Mouse (Mus musculus) MEL-GATA-1-ER (cell line): ENCODE results near the gene Ldah.
"Not testable (repeated sequence)": the region's sequence is repeated elsewhere in the genome, so short reads cannot be mapped to it uniquely, and the experiment has no call there.

ENCODE experiments used
- DNase-seq: peaks from one replicate; pipeline ENCODE4 v3.0.0-alpha.2; 2012; ENCODE audit warnings: low read depth; ENCODE audit errors: extremely low read depth

The Ldah gene

GRCm38 (mm10) chr12:8207978-8208403, at the start of gene Ldah:
Gene Ldah (plus strand): TSS chr12:8208107.
- peak; percentile 76 for DNase-seq

GRCm38 (mm10) chr12:8167743-8168142, 40.2 kb upstream of the Ldah start:
- no peak for DNase-seq

GRCm38 (mm10) chr12:8180921-8181320, 27.0 kb upstream of the Ldah start:
- DNase-seq, result no peak

GRCm38 (mm10) chr12:8181744-8182143, 26.2 kb upstream of the Ldah start:
- DNase-seq, result no peak

- no peak for DNase-seq
These were observed 23.4 kb upstream of the Ldah start for GRCm38 (mm10) chr12:8184518-8184917.

- no peak for DNase-seq
These were observed 19.7 kb upstream of the Ldah start for GRCm38 (mm10) chr12:8188161-8188560.

- not testable (repeated sequence) for DNase-seq
These were observed 18.9 kb upstream of the Ldah start for GRCm38 (mm10) chr12:8188796-8189535.

GRCm38 (mm10) chr12:8189722-8190121, 18.2 kb upstream of the Ldah start:
- peak; percentile 67 for DNase-seq

GRCm38 (mm10) chr12:8205721-8206120, 2.2 kb upstream of the Ldah start:
- DNase-seq, result no peak

GRCm38 (mm10) chr12:8207578-8207977, 329 bp upstream of the Ldah start:
- no peak for DNase-seq

GRCm38 (mm10) chr12:8216392-8217280, 8.7 kb downstream of the Ldah start:
- DNase-seq, result no peak

- DNase-seq, result no peak
These were observed 15.1 kb downstream of the Ldah start for GRCm38 (mm10) chr12:8223036-8223435.

- DNase-seq, result no peak
These were observed 23.2 kb downstream of the Ldah start for GRCm38 (mm10) chr12:8231101-8231500.

GRCm38 (mm10) chr12:8232679-8233078, 24.8 kb downstream of the Ldah start:
- DNase-seq, result no peak

- no peak for DNase-seq
These were observed 34.3 kb downstream of the Ldah start for GRCm38 (mm10) chr12:8242181-8242580.

GRCm38 (mm10) chr12:8244746-8245145, 36.8 kb downstream of the Ldah start:
- DNase-seq, result no peak

- no peak for DNase-seq
These were observed 52.4 kb downstream of the Ldah start for GRCm38 (mm10) chr12:8260297-8260696.

- DNase-seq, result no peak
These were observed 58.4 kb downstream of the Ldah start for GRCm38 (mm10) chr12:8266311-8266710.

- DNase-seq, result no peak
These were observed 61.7 kb downstream of the Ldah start for GRCm38 (mm10) chr12:8269627-8270026.

- no peak for DNase-seq
These were observed 63.5 kb downstream of the Ldah start for GRCm38 (mm10) chr12:8271405-8271804.

- no peak for DNase-seq
These were observed 65.7 kb downstream of the Ldah start for GRCm38 (mm10) chr12:8273471-8274171.

GRCm38 (mm10) chr12:8275424-8275823, 67.5 kb downstream of the Ldah start:
- no peak for DNase-seq
